Mouse (Mus musculus): ENCODE data around the gene Mdn1.

The Mdn1 gene

DNA sequence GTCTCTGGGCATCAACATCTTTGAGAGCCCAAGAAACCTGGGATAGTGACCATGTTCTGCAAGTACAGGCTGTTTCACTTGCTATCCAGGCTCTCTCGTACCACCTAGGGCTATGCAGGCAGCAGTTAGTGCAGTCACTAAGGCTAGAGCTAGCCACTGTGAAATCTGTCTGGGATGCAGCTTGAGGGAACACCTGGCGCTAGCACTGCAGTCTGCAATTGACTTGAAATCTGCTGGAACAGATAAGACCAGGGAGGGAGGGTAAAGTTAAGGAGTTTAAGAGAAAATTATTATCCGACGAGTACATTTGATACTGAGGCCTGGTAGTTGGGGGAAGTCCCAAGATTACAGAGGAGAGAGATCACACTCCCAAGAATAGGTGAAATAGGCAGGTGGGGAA is 123.1 kb downstream of the Mdn1 start:
- DNase-seq (ENCODE audit: extremely low spot score, low spot score): no peak

DNA sequence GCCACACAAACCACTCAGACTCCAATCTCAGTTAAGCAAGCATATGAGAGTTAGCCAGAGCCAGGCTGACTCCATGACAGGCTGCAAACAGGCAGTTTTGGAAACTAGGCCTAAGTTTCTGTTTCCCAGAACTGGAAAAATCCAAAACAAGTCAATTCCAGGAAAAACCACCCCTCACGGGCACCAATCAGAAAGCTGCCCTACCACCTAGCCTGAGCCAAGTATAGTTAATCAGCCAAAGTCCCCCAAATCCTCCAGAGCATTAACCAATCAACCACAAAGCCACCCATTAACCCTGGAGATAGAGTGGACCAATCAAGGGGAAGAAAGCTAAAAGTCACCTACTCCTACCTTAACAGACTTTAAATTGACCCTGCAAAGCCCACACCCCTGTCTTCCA is 130.2 kb downstream of the Mdn1 start:
- DNase-seq (ENCODE audit: extremely low spot score, low spot score): no peak

DNA sequence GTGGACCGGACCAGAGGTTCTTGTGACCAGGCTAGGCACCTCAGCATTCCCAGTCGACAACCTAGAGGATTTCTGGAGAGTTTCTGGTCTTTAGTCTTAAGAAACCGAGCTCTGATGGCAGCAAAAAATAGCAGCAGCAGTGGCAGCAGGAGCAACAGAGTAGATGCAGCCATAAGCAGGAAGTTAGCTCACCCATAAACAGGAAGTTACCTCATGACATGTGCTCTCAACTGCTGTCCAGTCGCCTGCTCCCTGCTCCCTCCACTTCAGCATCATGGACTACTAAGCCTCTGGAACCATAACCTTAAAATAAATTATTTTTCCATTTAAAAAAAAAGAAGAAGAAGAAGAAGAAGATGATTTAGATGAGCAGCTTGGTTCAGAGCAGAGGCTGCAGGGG is 132.1 kb downstream of the Mdn1 start:
- DNase-seq (ENCODE audit: extremely low spot score, low spot score): no peak

DNA sequence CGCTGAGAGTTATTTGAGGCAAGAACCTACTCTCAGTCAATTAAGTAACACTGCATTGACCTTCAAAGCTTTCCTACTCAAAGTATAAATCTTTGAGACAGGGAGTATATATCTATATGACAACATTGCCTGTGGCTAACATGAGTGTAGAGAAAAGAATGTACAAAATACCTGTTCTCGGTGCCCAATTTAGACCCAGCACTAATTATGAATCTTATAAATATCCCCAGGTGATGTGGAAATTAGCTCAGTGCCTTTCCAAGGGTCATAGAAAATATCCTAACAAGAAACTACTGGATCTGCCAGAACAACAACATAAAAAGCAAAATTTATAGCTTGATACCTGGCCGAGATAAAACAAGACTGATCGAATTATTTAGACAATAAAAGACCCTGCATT is 142.1 kb downstream of the Mdn1 start:
- no peak for DNase-seq (ENCODE audit: extremely low spot score, low spot score)

DNA sequence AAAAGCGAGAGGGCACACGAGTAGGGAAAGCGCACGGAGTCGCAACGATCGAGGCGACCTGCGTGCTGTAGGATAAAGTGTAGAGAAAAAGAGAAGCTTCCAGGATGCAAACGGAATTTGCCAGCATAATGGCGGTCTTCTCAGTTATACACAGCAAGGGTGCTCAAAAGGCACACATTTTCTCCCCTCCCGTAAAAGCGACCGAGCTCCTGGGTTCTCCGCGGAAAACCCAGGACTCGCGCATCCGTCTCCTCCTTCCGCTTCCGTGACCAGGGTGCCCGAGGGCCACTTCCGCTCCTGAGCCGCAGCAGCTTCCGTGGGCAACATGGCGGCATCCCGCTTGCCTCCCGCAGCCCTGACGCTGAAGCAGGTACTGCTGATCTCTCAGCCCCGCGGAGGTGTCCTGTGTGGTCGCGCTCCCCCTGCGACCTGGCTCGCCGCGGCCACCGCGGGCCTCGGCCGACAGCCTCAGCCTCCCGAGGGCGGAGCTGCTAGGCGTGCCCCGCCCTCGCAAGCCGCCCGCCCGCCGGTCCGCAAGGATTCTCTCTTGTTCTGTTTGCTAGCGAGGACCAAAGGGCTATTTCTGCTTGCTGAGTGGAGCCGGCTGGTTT is 143.2 kb downstream of the Mdn1 start, which contains the start of gene Lyrm2:
Lyrm2 (plus strand) TSS at position 288 of the 611 bp plus-strand sequence.
- DNase-seq (ENCODE audit: extremely low spot score, low spot score): peak; percentile 92

DNA sequence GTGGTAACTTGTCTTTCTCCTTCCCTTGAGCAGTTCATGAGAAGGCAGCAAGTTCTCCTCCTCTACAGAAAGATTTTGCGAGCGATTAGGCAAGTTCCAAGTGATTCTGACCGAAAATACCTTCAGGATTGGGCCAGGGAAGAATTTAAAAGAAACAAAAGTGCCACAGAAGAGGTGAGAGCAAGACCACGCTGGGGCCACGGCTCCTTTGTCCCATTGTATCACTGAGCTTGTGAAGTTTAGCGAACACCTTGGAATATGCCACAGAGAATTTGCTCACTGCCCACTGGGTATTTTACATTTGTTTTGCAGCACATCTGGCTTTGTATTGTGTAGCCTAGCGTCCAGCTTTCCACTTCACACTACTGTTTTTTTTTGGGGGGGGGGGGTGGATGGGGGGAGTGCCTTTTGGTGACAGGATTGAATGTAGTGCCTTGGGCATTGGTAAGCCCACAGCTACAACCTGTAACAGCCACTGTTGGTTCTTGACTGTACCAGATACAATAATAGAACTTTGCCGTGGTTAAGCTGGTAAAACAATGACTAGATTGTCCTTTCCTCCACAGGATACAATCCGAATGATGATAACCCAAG is 143.8 kb downstream of the Mdn1 start:
- DNase-seq (ENCODE audit: extremely low spot score, low spot score): no peak

DNA sequence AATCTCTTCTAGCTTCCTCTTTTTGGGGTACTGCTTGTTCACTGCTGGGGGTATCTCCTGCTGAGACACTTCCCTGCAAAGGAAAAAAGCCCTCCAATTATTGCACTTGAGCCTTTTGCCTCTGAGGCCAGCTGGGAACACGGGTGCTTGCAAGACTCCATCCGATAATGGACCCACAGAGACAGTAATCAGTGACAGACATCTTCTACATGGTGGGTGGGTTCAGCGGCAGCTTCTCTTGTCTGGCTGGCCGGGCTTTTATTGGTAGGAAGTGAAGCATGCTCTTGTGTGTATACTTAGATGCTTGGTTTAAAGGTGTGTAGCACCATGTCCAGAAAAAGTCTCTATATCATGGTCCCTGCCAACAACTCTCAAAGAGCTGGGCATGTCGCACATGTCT is 160.6 kb downstream of the Mdn1 start:
- DNase-seq (ENCODE audit: extremely low spot score, low spot score): no peak

DNA sequence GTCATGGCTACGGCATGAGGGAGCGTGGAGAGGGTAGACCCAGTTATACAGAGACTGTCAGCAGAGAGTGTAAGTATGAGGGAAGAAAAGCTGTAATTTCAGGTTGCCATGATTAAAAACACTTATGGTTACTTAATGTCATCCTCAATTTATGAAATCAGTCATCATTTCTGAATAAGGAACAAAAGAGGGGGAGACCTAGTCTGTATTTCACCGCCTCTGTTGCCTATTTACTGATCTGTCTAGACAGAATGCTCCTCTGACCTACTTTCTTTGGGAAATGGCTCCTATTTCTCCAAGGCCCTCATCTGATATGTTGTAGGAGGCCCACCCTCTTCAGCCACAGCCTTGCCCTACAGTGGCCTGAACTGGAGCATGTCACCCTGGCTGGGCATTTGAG is 163.8 kb downstream of the Mdn1 start:
- DNase-seq (ENCODE audit: extremely low spot score, low spot score): no peak

DNA sequence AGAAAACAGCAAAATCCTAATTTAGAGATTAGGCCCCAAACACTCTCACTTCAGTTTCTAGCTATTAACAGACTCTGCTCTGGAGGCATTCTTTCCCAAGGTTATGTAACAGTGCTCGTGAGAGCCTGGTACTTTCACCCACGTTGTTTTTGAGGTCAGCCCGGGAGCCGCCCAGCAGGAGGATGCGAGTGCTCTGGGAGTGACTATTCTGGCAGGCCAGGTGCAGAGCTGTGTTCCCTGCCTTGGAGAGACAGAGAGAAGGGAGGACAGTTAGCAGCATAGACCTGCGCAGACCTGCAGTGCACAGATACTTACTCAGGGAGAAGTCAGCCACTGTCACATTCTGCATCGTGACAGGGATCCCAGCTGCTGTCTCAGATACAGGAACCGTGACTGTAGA is 167.3 kb downstream of the Mdn1 start:
- no peak for DNase-seq (ENCODE audit: extremely low spot score, low spot score)

All from neural tube, embryonic 10.5 days (tissue).